Mouse (Mus musculus): ENCODE data around the gene Tbx2.
A peak's percentile ranks its signal among the peaks of the same experiment; 100 is the strongest.

Tbx2 gene

GRCm38 (mm10) chr11:85889056-85889729 is 56.8 kb downstream of the Tbx2 start:
- no peak for DNase-seq

GRCm38 (mm10) chr11:85889730-85890562 is 57.6 kb downstream of the Tbx2 start:
- DNase-seq: peak; percentile 67

DNA sequence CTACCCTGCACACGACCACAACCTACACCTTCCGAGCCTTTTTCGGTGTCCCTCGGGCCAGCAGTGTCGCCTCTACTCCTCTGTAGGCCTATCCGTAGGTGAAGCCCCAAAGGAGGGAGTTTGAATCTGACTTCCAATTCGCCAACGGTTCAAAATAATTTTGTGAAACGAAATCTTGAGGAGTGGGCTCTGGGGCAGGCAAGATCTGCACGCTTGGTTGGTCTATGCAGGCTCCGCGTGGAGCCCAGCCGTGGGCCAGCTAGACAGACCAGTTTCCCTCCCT is 58.2 kb downstream of the Tbx2 start:
- DNase-seq: no peak

DNA sequence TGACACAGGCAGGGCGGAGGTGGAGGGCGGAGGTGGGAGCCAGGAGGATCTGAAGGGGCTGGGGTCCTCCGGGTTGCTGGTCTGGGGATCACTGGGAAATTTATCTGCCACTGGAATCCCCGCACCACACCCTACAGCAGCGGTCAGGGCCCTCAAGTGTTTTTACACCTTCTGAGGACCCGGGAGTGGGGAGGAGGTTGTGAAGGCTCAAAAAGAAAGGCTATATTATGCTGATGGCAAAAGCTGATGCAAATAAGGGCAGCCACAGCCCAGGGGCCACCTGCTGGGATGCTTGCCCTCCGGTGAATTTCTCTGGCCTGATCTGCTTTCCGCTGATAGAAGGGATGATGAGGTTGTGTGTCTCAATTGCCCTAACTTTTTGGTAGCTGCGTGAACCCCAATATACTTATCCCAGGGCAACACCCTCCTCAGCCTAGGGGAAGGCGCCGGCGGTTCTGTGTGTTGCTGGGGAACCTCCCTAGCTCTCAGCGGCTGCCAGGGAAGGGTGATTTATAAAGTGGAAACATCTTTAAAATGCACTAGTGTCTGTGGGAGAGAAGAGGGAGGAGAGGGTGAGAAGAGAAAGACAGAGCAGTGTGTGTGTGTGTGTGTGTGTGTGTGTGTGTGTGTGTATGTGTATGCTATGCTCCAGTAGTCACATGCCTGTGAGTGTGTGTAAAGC is 58.8 kb downstream of the Tbx2 start:
- DNase-seq: peak; percentile 67

Data from lung, postnatal 10 days (tissue).